Mouse (Mus musculus) kidney, postnatal 14 days (tissue): ENCODE measurements around the gene Aatk.

Source experiments
- DNase-seq: peaks from one replicate; pipeline ENCODE4 v3.0.0; 2022; ENCODE audit warnings: mixed read lengths

Gene Aatk

DNA sequence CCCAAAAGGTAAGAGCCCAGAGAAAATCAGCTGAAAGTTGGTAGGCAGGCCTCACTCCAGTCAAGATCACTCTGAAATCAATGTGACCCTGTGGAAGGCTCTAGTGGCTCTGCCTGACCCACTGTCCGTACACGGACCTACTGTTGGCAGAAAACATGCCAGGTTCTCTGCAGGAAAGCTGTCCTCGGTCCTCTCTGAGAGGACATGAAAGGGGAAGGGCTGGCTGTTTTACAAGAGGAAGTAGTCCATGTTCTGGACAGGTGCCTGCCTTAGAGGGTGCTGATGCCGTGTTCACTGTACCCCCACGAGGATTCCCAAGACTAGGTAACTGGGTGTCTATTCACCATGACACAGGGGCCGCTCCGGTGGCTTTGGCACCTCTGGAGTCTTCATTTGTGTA, 59.1 kb downstream of the Aatk start:
- DNase-seq = no peak

DNA sequence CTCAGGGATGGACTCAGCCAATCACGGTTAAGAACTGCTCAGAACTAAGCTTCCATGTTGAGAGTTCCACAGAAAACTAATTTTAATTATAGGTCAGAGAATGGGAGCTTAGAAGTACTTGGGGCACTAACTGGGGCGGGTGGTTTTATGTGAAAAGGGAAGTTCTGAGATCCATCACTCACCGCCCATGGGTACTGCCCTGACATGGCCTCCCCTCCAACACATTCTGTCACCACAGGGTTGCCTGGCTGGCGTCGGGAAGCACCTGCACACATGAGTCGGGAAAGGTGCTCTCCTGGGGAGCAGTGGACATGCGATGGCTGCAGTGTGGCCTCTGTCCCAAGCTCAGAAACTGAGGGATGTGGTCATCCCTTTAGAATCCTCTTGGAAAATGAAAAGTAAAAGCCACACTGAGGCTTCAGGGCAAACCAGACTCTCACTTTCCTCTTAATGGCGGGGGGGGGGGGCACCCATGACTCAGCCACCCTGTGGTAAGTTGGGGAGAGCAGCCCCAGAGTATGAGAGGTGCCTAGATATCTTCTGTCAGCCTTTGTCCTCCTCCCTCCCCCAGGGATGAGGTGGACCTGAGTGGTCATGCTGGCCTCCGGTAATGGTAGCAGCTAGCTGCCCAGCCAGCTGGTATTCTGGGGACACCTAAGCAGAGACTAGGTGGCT, 60.1 kb downstream of the Aatk start:
- DNase-seq = no peak

DNA sequence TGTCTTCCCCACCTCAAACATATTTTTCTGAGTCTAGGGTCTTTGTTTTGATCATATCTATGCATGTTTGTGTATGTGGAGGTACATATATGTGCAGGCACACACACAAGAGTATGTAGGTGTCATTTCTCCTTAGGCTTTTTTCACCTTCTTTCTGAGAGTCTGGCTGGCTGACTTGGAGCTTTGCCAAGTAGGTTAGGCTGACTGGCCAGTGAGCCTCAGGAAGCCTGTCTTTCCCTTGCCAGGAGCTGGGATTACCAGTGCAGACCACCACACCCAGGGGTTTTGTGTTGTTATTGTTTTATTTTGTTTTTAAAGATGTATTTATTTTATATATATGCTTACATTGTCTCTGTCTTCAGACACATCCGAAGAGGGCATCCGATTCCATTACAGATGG, 63.8 kb downstream of the Aatk start:
- peak; percentile 49 for DNase-seq

DNA sequence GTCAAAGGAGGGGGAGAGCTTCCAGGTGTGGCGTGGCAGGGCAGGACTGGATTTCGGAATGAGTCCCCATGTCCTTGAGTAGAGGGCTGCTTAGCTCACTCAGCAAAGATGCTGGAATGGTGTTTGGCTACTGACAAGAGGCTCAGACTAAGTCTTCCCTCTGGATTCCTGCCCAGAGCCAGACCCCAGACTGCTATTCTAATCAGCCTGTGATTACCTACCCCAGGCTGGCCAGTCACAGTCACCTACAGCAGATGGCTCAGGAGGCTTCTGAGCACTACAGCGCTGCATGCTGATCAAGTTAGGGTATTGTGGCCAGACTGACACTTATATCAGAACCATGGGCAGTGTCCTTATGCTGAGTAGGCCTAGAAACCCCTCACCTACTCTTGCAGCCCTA, 64.7 kb downstream of the Aatk start:
- no peak for DNase-seq

DNA sequence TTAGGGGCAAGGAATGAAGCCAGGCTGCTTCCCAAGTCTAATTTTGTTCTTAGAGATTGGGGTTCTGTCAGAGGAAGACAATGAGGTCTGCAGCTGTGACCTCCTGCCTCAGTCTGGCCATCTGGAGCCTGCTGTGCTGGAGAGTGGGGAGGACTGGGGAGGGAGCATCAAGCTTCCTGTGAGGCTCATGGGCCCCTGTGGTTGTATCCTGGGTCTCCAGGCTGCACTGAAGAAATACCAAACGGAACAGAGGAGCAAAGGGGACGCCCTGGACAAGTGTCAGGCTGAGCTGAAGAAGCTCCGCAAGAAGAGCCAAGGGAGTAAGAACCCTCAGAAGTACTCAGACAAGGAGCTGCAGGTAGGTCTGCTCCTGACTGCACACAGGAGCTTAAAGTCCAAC, 65.2 kb downstream of the Aatk start:
- no peak for DNase-seq

DNA sequence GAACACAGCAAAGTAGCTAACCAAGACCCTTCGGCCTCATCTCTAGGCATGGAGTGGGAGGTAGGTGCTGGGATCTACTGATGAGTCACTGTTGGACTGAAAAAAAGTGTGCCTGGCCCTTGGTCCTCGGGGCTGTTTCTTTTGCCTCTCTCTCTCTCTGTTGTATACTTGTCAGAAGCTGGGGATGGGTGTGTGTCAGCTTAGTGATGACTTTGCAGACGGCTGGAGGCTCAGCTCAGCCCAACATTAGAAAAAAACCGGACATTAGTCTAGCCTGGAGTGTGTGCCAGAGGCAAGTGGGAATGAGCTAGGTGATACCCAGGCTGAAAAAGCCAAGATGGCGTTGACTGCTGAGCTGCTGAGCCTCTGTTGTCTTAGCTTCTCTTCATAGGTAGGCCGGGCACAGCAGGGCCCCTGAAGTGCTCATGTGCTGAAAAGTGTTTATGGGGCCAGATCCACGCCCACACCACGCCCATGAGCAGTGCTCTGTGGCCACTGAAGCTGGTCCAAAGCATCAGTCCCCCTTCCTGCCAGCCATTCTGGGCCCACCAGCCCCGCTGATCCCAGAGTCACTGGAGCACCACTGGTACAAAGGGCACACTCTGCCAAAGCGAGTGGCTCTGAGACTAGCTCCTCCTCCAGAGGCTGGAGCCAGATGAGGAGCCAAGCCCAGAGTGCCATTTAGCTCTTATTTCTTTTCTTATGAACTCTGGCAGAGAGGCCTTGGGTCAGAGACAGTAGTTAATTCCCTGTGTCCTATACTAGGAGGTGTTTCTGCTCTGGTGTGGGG, 67.2 kb downstream of the Aatk start:
- peak; percentile 73 for DNase-seq

DNA sequence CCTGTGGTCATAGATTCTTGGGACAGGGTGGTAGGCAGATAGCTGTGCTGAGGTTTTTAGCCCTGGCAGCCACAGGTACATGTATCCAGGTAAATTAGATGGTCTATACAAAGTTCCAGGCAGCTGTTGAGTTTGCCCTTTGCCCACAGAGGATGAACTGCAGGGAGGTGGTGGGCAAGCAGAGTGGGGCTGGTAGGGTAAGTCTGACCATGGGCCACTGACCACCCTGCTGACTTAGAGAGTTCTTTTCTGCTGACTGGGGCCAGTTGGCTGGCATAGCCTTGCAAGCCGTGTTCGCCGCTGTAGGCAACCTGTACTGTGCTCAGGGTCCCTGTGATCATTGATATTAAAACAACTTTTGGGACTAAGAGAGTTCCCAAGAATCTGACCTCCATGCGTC, 68.3 kb downstream of the Aatk start:
- peak; percentile 63 for DNase-seq

DNA sequence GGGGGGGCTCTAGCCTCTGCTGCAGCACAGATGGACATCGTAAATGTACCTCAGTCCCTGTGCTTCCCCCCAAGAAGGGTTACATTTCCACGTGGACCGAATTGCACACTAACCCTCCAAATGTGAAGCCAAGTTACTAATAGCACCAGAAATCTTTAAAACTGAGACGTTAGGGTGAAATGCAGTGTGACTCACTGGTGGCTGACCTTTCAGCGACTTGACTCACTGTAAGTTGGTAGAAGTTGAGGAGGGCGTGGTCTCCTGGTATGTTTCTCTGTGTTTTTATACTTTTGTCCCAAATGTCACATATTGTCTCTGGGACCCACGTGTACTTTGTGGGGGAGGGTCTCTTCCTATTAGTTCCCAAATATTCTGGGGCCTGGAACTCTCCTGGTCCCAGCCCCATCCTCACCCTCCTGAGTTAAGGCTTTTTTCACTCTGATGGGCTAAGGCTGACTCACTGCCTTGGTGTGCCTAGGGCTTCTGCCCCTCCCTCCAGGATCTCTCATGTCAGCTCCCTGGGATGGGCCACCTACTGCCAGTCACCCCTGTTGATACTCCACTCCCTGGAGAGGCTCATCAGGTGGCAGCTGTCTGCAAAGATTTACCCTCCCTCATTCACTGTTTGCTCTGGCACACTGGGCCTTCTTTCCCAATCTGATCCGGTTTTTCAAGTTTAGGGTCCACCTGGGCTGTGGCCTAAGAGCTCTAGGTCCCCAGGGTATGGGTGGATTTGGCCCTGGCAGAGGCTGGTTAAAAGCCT, 71.0 kb downstream of the Aatk start:
- DNase-seq = no peak

DNA sequence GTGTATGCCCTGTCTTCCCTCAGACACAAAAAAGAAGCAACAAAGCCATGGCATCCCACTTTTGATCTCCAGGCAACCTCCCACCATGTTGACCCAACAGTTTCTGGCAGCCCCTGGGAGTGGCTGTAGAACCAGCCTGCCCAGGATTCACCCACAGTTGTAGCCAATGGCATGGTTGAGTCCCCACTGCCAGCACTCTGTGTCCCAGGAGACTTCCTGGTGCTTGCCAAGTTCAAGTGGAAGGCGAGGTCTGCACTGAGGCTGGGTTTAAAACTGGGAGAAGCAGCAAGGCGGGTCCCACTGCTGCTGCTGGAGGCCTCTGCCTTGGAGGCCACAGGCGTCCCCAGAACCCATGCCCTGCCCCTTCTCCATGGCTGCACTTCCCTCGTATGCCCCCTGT, 73.2 kb downstream of the Aatk start:
- DNase-seq = no peak

DNA sequence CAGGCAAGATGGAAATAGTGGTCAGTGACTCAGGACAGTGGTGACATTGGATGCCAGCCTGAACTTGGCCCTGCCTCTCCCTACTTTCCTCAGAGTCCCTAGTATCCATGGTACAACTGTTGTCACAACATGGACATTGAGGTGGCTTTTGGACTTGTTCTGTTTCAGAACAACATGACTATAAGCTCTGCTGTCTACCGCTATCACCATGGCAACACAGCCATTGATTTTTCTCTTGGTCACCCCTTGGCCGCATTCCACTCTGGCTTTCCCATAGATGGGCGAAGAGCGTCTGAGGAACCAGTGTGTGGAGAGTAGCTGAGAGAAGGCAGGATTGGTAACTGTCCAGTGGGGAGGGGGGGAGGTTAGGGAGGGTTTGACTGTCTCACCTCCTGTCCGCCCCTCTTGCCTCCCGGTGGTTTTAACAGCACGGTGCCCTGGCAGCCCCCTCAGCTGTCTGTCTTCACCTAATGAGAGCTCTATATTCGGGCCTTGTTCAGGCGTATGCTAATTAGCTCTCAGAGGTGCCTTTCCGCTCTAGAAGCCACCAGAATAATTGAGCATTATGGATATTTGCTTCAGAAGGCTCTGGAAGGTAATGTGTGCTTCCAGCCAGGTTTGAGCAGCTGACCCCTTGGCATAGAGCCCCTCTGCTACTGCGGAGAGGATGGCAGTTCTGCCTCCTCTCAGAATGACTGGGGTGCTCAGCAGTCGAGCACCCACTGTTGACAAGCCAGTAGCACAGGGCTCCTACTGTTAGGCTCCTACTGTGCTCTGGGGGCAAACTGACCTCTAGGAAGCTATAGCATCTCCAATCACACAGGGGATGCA, 76.7 kb downstream of the Aatk start:
- DNase-seq = no peak

DNA sequence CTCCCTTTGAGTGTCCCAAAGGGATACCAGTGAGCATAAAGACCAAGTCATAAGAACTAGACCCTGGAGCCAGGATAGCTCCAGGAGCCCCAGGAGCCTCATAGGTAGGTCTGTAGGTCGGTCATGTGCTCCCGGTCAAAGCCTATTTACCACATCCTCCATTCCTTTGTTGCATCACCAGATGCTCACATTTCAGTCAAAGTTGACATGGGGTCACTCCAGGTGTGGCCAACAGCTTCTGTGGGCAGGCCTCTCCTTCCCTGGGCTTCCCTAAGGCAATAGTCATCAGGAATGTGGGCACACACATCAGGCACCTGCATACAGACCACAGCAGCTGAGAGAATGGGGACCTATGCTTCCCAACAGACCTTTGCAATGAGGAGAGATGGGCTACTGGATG, 79.1 kb downstream of the Aatk start:
- no peak for DNase-seq

DNA sequence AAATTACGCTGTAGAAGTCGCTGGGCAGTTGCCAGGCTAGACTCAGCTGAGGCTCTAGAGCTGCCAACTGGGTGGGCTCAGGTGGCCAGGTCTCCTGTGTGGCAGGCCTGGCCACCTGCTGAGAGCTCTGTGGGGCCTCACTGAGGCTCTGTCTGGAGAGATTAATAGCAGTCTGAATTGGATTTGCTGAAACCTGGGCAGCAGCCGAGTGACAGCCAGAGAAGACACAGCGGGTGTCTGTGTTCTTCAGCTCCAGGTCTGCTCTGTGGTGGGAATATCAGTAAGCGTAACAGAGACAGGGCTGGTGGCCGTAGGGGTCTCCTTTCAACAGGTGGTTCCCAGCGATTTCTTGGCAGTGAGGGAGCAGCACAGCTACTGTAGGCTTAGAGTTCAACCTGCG, 79.6 kb downstream of the Aatk start:
- DNase-seq = no peak

DNA sequence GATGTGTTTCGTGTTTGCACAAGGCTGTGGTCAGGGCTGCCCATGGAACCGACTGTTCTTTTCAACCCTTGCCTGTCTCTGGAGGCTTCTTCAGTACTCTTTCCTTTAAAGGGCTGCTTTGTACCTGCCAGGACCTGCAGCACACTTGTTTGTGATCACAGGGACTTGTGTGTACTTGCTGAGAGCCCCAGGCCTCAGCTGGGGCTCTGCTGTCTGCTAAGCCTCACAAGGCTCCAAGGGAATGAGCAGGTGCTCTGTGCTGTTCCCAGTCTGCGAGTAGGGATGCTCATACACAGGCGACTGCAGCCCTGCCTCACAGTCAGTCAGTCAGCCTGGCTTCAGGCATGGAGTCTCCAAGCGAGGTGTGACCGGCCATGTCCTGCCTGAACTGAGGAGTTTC, 80.7 kb downstream of the Aatk start:
- DNase-seq = no peak

DNA sequence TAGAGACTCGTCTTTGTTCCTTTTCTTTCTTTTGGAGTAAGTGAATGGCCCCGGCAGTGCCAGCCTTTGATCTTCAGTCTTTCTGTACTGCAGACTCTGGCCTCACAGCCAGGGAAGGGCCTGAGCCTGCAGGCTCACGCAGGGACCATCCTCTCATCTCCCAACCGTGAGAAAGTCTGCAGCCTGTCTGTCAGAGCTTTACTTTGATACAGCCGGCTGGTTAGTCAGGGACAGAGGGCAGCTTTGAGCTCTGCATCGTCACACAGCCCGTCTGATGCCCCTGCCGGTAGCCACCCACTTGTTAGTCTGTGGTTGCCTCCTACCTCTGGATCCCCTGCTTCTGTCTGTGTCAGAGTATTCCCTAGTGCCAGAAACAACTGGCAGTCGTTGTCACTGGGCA, 81.9 kb downstream of the Aatk start:
- DNase-seq = no peak

DNA sequence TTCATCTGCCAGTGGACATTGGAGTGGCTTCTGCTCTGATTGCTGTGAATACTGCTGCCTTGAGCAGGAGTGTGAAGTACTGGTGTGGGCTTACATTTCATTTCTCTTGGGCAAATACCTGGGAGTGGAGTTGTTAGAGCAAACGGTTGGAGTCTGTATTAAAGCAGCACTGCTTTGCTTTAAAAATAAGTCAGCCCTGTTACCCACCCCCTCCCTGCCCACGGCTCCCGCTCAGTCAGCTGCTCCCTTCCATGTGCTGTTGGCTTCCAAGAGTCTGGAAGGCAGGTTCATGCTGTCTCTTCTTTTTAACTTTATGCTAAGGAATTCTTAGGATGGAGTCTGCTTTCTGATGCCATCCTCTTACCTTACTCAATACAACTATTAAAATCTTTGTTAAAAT, 85.5 kb downstream of the Aatk start:
- no peak for DNase-seq

DNA sequence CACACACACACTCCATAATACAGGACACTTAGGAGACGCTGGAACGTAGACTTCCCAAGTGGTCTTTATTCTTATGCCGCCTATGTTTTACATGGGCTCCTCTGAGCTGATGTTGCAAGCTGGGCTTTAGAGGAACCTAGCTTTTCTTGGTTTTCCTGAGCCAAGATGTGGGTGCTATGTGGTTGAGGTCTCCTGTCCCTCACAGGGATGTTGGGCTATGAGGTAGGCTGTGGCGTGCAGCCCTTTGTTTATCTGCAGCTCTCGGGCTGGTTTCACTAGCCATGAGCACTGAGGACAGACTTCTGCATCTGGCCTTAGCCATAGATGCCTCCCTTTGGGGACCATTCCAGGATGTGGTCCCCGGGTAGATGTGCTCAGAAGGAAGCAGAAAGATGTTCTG, 86.3 kb downstream of the Aatk start:
- no peak for DNase-seq

DNA sequence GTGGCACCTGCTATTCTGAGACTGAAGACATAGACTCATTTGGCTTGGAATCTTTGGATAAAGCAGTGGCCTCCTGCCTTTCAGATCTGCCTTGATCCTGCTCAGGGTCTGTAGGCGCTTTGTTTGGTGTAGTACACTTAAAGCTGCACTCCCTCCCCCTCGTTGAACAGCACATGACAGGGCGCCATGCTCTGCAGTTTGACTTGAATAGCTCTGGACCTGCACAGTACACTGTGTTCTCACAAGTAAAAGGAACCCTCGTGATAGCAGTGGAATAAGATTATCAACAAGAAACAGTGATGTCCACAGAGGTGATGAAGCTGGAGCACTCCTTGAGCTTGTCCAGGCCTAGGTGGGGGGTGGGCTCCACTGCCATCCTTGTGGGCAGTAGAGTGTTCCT, 87.3 kb downstream of the Aatk start:
- DNase-seq = no peak

DNA sequence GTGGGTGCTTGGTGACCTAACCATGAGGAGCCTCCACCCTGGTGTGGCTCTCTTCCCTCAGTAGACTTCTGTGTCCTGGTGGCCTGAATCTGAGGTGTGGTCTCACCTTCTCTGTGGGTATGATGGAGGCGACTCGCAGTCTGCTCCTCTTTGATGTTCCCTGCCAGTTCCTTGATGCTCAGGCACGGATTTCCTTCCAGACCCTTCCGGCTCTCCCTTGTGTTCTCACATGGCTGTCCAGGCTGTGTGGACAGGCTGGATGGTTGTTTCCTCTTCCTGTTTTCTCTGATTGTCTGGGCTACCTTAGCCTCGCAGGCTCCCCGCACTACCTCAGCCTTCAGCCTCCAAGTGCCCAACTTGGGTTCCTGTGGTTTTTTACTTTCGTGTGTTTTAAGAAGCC, 88.1 kb downstream of the Aatk start:
- peak; percentile 43 for DNase-seq
